Mouse (Mus musculus) kidney, adult 2 months (tissue): ENCODE results near the gene Akt1. TPM values are rescaled to one million over a fixed set of nuclear protein-coding genes. Genes with fewer than 3 reads are reported as not detected.

Experiments
- DNase-seq: peaks from one replicate; pipeline ENCODE4 v3.0.0; 2021
- H3K27ac ChIP-seq: fragments of 200-500 bp; 2 replicates; pipeline ENCODE4 v1.5.1; 2012; ENCODE audit warnings: low read depth, low read length, control low read depth, inconsistent platforms; ENCODE audit not compliant: insufficient read depth
- H3K27me3 ChIP-seq: fragments of 200-500 bp; replicated peaks from 2 replicates; pipeline ENCODE4 v1.6.1; 2012; ENCODE audit warnings: mild to moderate bottlenecking, moderate library complexity, low read length, inconsistent platforms; ENCODE audit not compliant: control insufficient read depth, insufficient read depth
- H3K36me3 ChIP-seq: fragments of 200-500 bp; 2 replicates; pipeline ENCODE4 v1.6.1; 2012; ENCODE audit warnings: mild to moderate bottlenecking, moderate library complexity, low read length, inconsistent platforms; ENCODE audit not compliant: control insufficient read depth, insufficient read depth
- H3K4me1 ChIP-seq: fragments of 200-500 bp; 2 replicates; pipeline ENCODE4 v1.6.1; 2011; ENCODE audit warnings: low read length; ENCODE audit not compliant: control insufficient read depth, insufficient read depth
- H3K4me3 ChIP-seq: fragments of 200-500 bp; 2 replicates; pipeline ENCODE4 v1.5.1; 2011; ENCODE audit warnings: mild to moderate bottlenecking, low read depth, low read length, control low read depth; ENCODE audit not compliant: insufficient read depth
- CTCF ChIP-seq: fragments of 200-500 bp; conservative IDR thresholded peaks from 2 replicates; pipeline ENCODE4 v1.5.1; 2011; ENCODE audit warnings: low read depth, mild to moderate bottlenecking, control low read depth, low read length, moderate library complexity, mixed read lengths; ENCODE audit not compliant: insufficient read depth, insufficient read length
- POLR2A ChIP-seq: fragments of 200-500 bp; IDR thresholded peaks from one replicate; pipeline ENCODE4 v1.6.1; 2011; ENCODE audit warnings: low read depth, low read length, control low read depth
- WGBS: fragments of 180-500 bp; shearing (Covaris S2); methylation state at CpG from one replicate; pipeline ENCODE4 v1.1.7; 2018; 5-methylcytosine and 5-hydroxymethylcytosine counted together
- polyA plus RNA-seq: library from polyadenylated mRNA; depleted of rRNA; stranded (reverse); fragments of >200 nt; gene quantifications from 2 replicates; pipeline ENCODE4 v1.2.3, GENCODE M21; 2012

Akt1 gene
- polyA plus RNA-seq, 1 experiment = 90.6 TPM

DNA sequence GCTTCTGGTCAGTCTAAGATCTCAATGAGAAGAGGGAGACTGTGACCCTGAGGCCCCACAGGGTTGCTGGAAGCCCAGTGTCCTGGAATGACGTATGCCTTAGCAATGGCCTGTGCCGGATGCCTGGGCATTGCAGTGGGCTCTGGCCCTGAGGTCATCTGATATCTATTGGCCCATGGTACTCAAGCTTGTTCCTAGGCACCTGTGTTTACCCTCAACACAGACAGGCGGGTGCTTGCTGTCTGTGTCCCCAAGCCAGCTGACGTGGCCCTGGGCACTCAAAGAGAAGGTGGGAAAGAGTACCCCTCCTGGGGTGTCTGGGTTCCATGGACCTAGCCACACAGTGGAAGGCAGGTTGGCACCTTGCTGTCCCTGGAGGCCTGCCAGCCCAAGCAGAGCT is 49.0 kb downstream of the Akt1 start:
- DNase-seq = no peak
- WGBS = 90% methylated on average over 4 of the region's 4 CpGs
- H3K27ac ChIP-seq = no peak overlapping the region

DNA sequence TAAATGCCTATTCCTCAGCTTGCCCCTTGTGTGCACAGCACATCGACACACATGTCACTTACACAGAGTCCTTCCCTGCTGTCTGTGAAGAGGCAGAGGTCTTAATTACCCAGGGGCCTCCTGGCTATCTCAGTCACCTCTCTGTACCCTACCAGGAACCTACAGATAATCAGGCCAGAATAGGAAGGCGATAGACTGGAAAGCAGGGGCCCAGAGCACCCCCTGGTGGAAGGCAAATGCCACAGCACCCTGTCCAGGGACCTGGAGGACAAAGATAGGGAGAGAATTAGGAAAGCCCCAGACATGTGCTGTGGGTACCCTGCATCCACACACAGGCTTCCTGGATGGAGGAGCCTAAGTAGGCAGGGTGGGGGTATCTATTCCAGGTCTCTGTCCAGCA is 50.9 kb downstream of the Akt1 start:
- Histone ChIP-seq H3K27ac (no peak overlapping the region), H3K36me3 (no peaks in the 10 kb centered on the region), H3K4me1 (0 out of 2 replicates have a peak, but pooled peaks cover 7% of the 10 kb centered on the region), H3K27me3 (no peaks in the 10 kb centered on the region), H3K4me3 (no peak overlapping the region)
- DNase-seq = peak; percentile 56
- TF ChIP-seq POLR2A (no peak), CTCF (peak; percentile 83)
- WGBS = 28% methylated on average over 2 of the region's 2 CpGs

More for the DNA sequence above, 49.0 kb downstream of the Akt1 start:
- Histone ChIP-seq H3K4me3 (no peak overlapping the region), H3K4me1 (0 out of 2 replicates have a peak, but pooled peaks cover 8% of the 10 kb centered on the region), H3K36me3 (no peaks in the 10 kb centered on the region), H3K27me3 (no peaks in the 10 kb centered on the region)
- no peak for TF ChIP-seq POLR2A
- TF ChIP-seq CTCF = no peak

GRCm38 (mm10) chr12:112621900-112622299 is 52.8 kb downstream of the Akt1 start:
- Histone ChIP-seq H3K27me3 (no peaks in the 10 kb centered on the region), H3K27ac (no peak overlapping the region), H3K4me3 (no peak overlapping the region), H3K36me3 (no peaks in the 10 kb centered on the region), H3K4me1 (0 out of 2 replicates have a peak, but pooled peaks cover 10% of the 10 kb centered on the region)
- 91% methylated on average over 3 of the region's 3 CpGs for WGBS
- DNase-seq = no peak
- TF ChIP-seq POLR2A = no peak
- no peak for TF ChIP-seq CTCF

GRCm38 (mm10) chr12:112620354-112621061 is 54.2 kb downstream of the Akt1 start:
- no peaks in the 10 kb centered on the region for H3K36me3 ChIP-seq
- no peak for DNase-seq
- TF ChIP-seq CTCF (no peak), POLR2A (no peak)
- H3K4me1 ChIP-seq = 0 out of 2 replicates have a peak, but pooled peaks cover 10% of the 10 kb centered on the region
- 0 out of 2 replicates have a peak overlapping the region, but pooled peaks have one; percentile 8 for H3K27ac ChIP-seq
- H3K4me3 ChIP-seq = peak overlapping the region; percentile 48
- 30% methylated on average over 16 of the region's 16 CpGs for WGBS
- H3K27me3 ChIP-seq = no peaks in the 10 kb centered on the region

- peak within 1 kb of the TSS; percentile 48 for H3K4me3 ChIP-seq
- TF ChIP-seq POLR2A (no peak), CTCF (no peak)
- H3K27me3 ChIP-seq = no peaks in the 10 kb centered on the region
- H3K27ac ChIP-seq = peak within 1 kb of the TSS; percentile 61; the same call in 1 of the 2 replicates
- peak; percentile 72 for DNase-seq
- WGBS = under 1% methylated on average over 55 of the region's 56 CpGs
- H3K4me1 ChIP-seq = 0 out of 2 replicates have a peak, but pooled peaks cover 10% of the 10 kb centered on the region
- H3K36me3 ChIP-seq = no peaks in the 10 kb centered on the region
These were observed 54.9 kb downstream of the Akt1 start, which contains the start of gene Adssl1 for GRCm38 (mm10) chr12:112619686-112620353. Gene Adssl1, plus strand, starts transcription at chr12:112620045.

- Histone ChIP-seq H3K27ac (peak overlapping the region; percentile 61; the same call in 1 of the 2 replicates), H3K36me3 (no peaks in the 10 kb centered on the region), H3K4me3 (peak overlapping the region; percentile 48), H3K27me3 (no peaks in the 10 kb centered on the region), H3K4me1 (0 out of 2 replicates have a peak, but pooled peaks cover 10% of the 10 kb centered on the region)
- peak; percentile 53 for DNase-seq
- WGBS = 34% methylated on average over 13 of the region's 13 CpGs
- TF ChIP-seq POLR2A = no peak
- no peak for TF ChIP-seq CTCF
These were observed 55.6 kb downstream of the Akt1 start for GRCm38 (mm10) chr12:112618981-112619685.
